Mouse (Mus musculus): Measurements from ENCODE around the gene Fkrp. TPM values are rescaled to one million over a fixed set of nuclear protein-coding genes. Genes with fewer than 3 reads are reported as not detected.

Fkrp gene
- polyA plus RNA-seq, 1 experiment from 2014 or later: 28.3 TPM

DNA sequence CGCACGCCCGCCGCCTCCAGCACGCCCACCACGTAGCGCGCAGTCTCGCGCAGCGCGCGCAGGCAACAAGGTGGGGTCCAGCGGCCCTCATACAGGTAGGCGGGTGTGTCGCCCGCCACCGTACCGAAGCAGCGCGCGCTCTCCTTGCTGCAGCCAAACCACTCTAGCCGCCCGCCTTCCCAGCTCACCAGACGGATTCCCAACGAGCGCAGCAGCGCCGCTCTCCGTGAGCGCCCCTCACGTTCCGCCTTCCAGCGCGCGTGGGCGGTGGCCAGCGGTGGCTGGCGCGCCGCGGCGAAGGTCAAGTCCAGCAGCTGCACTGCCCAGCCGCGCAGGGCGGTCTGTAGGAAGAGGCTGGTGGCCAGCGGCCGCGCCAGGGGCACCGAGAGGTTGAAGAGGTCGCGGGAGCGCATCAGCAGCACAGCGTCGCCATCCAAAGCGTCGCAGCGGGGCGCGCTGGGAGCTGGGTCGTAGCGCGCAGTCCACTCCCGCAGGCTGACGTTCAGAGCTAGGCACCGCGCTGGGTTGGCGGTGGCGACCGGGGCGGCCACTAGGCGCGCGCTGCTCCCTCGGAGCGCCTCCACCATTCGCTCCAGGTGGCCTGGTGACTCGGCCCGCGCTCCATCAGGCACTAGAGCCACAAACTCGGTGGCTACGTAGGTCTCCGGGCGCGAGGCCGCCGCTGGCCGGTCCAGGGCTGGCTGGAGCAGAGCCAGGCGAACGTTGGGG is 5.4 kb downstream of the Fkrp start:
- no peaks in the 10 kb centered on the region; the same call in none of the 2 replicates for H3K27me3 ChIP-seq (replicated peaks; ENCODE audit: control insufficient read depth, insufficient read depth, low read length)

DNA sequence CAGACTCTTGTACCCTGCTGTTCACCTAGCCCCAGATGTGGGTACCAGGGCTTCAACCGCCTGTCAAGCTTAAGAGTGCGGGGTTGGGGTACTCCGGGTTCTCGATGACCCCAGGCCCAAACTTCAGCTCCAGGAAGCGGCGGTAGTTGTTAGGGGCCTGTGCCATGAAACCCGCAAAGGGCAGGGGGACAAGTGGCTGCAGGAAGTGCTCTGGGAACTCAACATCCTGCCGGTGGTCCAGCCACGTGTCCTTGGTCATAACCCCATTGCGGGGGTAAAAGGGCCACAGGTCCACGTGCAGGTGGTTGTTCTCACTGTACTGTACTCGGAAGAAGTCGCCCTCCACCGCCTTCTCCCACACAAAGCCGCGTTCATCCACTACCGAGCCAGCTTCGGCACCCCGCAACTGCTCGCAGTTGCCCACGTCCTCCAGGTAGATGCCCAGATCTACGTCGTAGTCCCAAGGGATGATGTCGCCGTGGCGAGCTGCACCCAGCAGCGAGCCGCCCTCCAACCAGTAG is 6.1 kb downstream of the Fkrp start:
- Histone ChIP-seq H3K4me3 (ENCODE audit: low read depth, low read length) (peak overlapping the region; percentile 34), H3K27me3 (replicated peaks; ENCODE audit: control insufficient read depth, insufficient read depth, low read length) (no peaks in the 10 kb centered on the region; the same call in none of the 2 replicates), H3K4me1 (replicated peaks; ENCODE audit: control insufficient read depth, insufficient read depth, low read length) (peaks cover 4% of the 10 kb centered on the region), H3K4me2 (ENCODE audit: low read length) (peak overlapping the region; percentile 56), H3K9me3 (ENCODE audit: control insufficient read depth, low read length) (no peaks in the 10 kb centered on the region), H3K9ac (ENCODE audit: low read length) (no peak overlapping the region), H3K27ac (ENCODE audit: low read depth) (no peak overlapping the region), H3K36me3 (ENCODE audit: control insufficient read depth, insufficient read depth, low read length) (peaks cover 37% of the 10 kb centered on the region)
- WGBS: 55% methylated on average over 28 of the region's 28 CpGs
- DNase-seq (ENCODE audit: low spot score): peak; percentile 57
- no peak for ATAC-seq (replicated peaks; ENCODE audit: low FRiP score, low TSS enrichment, low read depth)

More for the DNA sequence above, 5.4 kb downstream of the Fkrp start:
- H3K4me2 ChIP-seq (ENCODE audit: low read length): peak overlapping the region; percentile 56
- H3K27ac ChIP-seq (ENCODE audit: low read depth): no peak overlapping the region
- peak overlapping the region; percentile 29 for H3K9ac ChIP-seq (ENCODE audit: low read length)
- peak overlapping the region; percentile 34 for H3K4me3 ChIP-seq (ENCODE audit: low read depth, low read length)
- H3K9me3 ChIP-seq (ENCODE audit: control insufficient read depth, low read length): no peaks in the 10 kb centered on the region
- ATAC-seq (replicated peaks; ENCODE audit: low FRiP score, low TSS enrichment, low read depth) (peak; percentile 45; the same call in 1 of the 2 replicates), DNase-seq (ENCODE audit: low spot score) (peak; percentile 73)
- H3K36me3 ChIP-seq (ENCODE audit: control insufficient read depth, insufficient read depth, low read length): peaks cover 37% of the 10 kb centered on the region
- 9% methylated on average over 83 of the region's 90 CpGs for WGBS
- H3K4me1 ChIP-seq (replicated peaks; ENCODE audit: control insufficient read depth, insufficient read depth, low read length): peaks cover 7% of the 10 kb centered on the region

DNA sequence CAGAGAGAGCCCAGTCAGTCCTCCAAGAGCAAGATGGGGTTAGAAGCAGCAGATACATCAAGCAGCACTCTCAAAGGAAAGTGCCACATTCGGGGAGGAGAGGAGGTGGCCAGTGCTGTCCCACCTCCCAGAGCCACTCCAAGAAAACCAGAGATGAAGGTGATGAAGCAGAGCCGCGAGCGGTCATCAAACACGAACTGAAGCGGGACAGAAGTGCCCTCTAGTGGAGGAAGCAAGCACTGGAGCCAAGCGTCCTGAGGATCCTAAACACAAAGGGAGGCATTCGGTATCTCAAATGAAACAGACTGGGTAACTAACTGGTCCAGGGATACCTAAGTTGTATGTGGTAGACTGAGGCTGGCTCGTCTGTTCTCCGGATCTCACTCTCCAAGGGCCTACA is 6.8 kb downstream of the Fkrp start:
- Histone ChIP-seq H3K9ac (ENCODE audit: low read length) (no peak overlapping the region), H3K36me3 (ENCODE audit: control insufficient read depth, insufficient read depth, low read length) (peaks cover 37% of the 10 kb centered on the region), H3K27ac (ENCODE audit: low read depth) (no peak overlapping the region), H3K4me3 (ENCODE audit: low read depth, low read length) (no peak overlapping the region), H3K4me2 (ENCODE audit: low read length) (no peak overlapping the region), H3K9me3 (ENCODE audit: control insufficient read depth, low read length) (no peaks in the 10 kb centered on the region), H3K4me1 (replicated peaks; ENCODE audit: control insufficient read depth, insufficient read depth, low read length) (peaks cover 2% of the 10 kb centered on the region), H3K27me3 (replicated peaks; ENCODE audit: control insufficient read depth, insufficient read depth, low read length) (no peaks in the 10 kb centered on the region; the same call in none of the 2 replicates)
- ATAC-seq (replicated peaks; ENCODE audit: low FRiP score, low TSS enrichment, low read depth) (no peak), DNase-seq (ENCODE audit: low spot score) (peak; percentile 86)
- WGBS: 28% methylated on average over 10 of the region's 10 CpGs

DNA sequence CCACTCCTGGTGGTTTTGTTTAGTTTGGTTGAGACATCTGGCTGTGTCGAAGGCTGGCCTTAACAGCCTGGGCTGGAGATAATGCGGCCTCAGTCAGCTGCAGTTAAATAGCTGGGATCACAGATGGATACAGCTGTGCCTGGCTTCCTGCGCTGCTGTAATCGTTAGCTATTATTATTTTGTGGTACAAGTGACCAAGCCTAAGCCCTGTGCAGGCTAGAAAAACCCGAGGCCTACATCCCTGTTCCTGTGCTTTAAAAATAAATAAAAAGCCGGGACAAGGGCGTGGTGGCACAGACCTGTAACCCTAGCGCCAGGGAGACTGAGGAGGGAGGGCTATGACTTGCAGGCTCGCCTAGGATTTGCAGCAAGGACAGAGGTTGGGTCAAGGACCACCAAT is 7.9 kb downstream of the Fkrp start:
- H3K4me2 ChIP-seq (ENCODE audit: low read length): no peak overlapping the region
- DNase-seq (ENCODE audit: low spot score) (no peak), ATAC-seq (replicated peaks; ENCODE audit: low FRiP score, low TSS enrichment, low read depth) (0 out of 2 replicates have a peak, but pooled peaks have one; percentile 18)
- peaks cover 2% of the 10 kb centered on the region for H3K4me1 ChIP-seq (replicated peaks; ENCODE audit: control insufficient read depth, insufficient read depth, low read length)
- no peaks in the 10 kb centered on the region for H3K9me3 ChIP-seq (ENCODE audit: control insufficient read depth, low read length)
- H3K9ac ChIP-seq (ENCODE audit: low read length): no peak overlapping the region
- no peak overlapping the region for H3K4me3 ChIP-seq (ENCODE audit: low read depth, low read length)
- no peak overlapping the region for H3K27ac ChIP-seq (ENCODE audit: low read depth)
- H3K36me3 ChIP-seq (ENCODE audit: control insufficient read depth, insufficient read depth, low read length): peaks cover 27% of the 10 kb centered on the region
- H3K27me3 ChIP-seq (replicated peaks; ENCODE audit: control insufficient read depth, insufficient read depth, low read length): no peaks in the 10 kb centered on the region; the same call in none of the 2 replicates
- 70% methylated on average over 9 of the region's 9 CpGs for WGBS

DNA sequence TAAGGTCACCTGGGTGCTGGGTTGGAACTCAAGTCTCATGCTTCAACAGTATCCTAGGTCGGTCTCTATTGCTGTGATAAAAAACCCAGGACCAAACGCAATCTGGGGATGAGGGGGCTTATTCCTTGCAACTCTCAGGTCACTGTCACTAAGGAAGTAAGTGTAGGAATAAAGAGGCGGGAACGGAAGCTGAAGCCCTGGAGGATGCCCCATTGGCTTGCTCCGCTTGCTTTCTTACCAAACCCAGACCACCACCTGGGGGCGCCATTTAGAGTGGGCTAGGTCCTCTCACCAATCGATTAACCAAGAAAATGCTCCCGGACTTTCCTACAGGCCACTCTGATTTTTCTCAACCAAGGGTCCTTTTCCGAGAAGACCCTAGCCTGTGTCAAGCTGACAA is 8.6 kb downstream of the Fkrp start:
- Histone ChIP-seq H3K4me1 (replicated peaks; ENCODE audit: control insufficient read depth, insufficient read depth, low read length) (peaks cover 2% of the 10 kb centered on the region), H3K27me3 (replicated peaks; ENCODE audit: control insufficient read depth, insufficient read depth, low read length) (no peaks in the 10 kb centered on the region; the same call in none of the 2 replicates), H3K9ac (ENCODE audit: low read length) (no peak overlapping the region), H3K4me2 (ENCODE audit: low read length) (no peak overlapping the region), H3K36me3 (ENCODE audit: control insufficient read depth, insufficient read depth, low read length) (peaks cover 19% of the 10 kb centered on the region), H3K27ac (ENCODE audit: low read depth) (no peak overlapping the region), H3K4me3 (ENCODE audit: low read depth, low read length) (no peak overlapping the region), H3K9me3 (ENCODE audit: control insufficient read depth, low read length) (no peaks in the 10 kb centered on the region)
- 89% methylated on average over 9 of the region's 9 CpGs for WGBS
- ATAC-seq (replicated peaks; ENCODE audit: low FRiP score, low TSS enrichment, low read depth): no peak
- no peak for DNase-seq (ENCODE audit: low spot score)

DNA sequence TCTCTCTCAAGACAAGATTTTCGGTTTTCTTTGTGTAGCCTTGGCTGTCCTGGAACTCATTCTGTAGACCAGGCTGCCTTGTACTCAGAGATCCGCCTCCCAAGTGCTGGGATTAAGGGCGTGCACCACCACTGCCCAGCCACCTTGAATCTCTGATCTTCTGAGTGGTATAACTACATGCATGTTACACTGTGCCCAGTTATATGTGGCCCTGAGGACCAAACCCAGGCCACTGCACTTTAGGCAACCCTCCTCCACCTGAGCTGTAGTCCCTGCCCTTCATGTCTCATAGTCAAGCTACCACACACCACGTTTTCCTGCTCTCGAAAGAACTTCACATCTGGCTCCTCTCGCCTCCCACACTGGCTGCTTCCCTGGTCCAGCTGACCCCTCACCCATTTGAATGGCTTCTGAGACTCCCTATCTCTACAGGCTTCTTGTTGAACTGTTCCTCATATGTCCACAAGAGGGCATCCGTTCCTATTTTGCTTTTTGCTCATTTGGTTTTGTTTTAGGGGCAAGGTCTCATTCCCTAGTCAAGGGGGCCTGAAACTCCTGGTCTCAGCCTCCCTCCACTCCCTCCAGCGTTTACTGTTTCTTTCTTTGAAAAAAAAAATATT is 12.0 kb downstream of the Fkrp start:
- no peak overlapping the region for H3K27ac ChIP-seq (ENCODE audit: low read depth)
- WGBS: 35% methylated on average over 8 of the region's 8 CpGs
- peaks cover 16% of the 10 kb centered on the region for H3K36me3 ChIP-seq (ENCODE audit: control insufficient read depth, insufficient read depth, low read length)
- H3K4me1 ChIP-seq (replicated peaks; ENCODE audit: control insufficient read depth, insufficient read depth, low read length): no peaks in the 10 kb centered on the region; the same call in 1 of the 2 replicates
- no peaks in the 10 kb centered on the region for H3K27me3 ChIP-seq (replicated peaks; ENCODE audit: control insufficient read depth, insufficient read depth, low read length)
- 0 out of 2 replicates have a peak, but pooled peaks have one; percentile 26 for ATAC-seq (replicated peaks; ENCODE audit: low FRiP score, low TSS enrichment, low read depth)
- no peak overlapping the region for H3K9ac ChIP-seq (ENCODE audit: low read length)
- no peak overlapping the region for H3K4me2 ChIP-seq (ENCODE audit: low read length)
- no peak overlapping the region for H3K4me3 ChIP-seq (ENCODE audit: low read depth, low read length)
- no peak for DNase-seq (ENCODE audit: low spot score)
- H3K9me3 ChIP-seq (ENCODE audit: control insufficient read depth, low read length): no peaks in the 10 kb centered on the region

DNA sequence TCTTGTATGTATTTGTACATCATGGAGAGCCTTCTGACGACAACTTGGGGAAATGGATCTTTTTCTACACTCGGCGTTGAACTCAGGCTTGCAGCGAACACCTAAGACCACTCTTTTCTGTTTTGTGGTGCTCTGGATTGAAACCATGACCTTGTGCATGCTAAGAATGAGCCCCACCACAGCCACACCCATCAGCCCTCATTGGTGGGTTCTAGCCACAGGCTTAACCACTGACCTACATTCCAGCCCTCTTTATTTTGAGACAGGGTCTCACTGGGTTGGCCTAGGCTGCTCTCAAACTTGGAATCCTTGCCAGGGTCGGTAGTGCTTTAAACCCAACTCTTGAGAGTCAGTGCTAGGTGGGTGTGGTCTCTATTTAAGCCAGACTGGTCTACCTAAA is 21.6 kb downstream of the Fkrp start:
- no peak for DNase-seq (ENCODE audit: low spot score)
- 88% methylated on average over 5 of the region's 5 CpGs for WGBS
- ATAC-seq (replicated peaks; ENCODE audit: low FRiP score, low TSS enrichment, low read depth): no peak
- Histone ChIP-seq H3K4me3 (ENCODE audit: low read depth, low read length) (no peak overlapping the region), H3K4me2 (ENCODE audit: low read length) (no peak overlapping the region), H3K9ac (ENCODE audit: low read length) (no peak overlapping the region), H3K27me3 (replicated peaks; ENCODE audit: control insufficient read depth, insufficient read depth, low read length) (no peaks in the 10 kb centered on the region), H3K36me3 (ENCODE audit: control insufficient read depth, insufficient read depth, low read length) (peaks cover 31% of the 10 kb centered on the region), H3K9me3 (ENCODE audit: control insufficient read depth, low read length) (no peaks in the 10 kb centered on the region), H3K27ac (ENCODE audit: low read depth) (no peak overlapping the region), H3K4me1 (replicated peaks; ENCODE audit: control insufficient read depth, insufficient read depth, low read length) (peaks cover 9% of the 10 kb centered on the region)

DNA sequence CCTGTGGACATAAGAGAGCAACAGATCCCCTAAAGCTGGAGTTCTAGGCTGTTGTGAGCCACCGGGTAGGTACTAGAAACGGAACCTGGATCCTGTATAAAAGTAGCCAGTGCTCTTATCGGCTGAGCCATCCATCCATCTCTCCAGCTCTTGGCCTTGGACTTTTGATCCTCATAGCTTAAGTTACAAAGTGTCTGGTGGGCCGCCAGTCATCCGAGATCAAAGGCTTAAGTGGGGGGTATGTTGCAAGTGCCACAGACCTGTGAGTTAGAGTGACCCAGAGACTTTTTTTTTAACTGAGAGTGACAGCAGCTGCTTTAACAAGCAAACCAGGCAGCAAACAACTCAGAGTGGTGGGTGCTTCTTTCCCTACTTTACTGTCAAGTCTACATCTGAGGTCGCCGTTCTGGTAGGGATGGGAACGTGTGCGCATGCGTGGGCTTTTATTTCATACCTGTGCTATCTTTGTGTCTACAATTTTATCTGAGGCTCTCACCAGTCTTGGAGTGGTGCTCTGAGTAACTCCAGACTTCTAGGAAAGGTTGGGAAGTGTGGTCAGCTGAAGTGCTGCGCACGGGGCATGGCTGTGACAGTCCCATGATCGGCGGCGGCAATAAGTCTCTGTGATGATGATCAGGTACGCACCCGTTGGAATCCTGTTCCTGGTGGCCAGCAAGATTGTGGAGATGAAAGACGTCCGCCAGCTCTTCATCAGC is 23.4 kb downstream of the Fkrp start:
- Histone ChIP-seq H3K4me2 (ENCODE audit: low read length) (no peak overlapping the region), H3K27me3 (replicated peaks; ENCODE audit: control insufficient read depth, insufficient read depth, low read length) (no peaks in the 10 kb centered on the region), H3K4me3 (ENCODE audit: low read depth, low read length) (no peak overlapping the region), H3K9ac (ENCODE audit: low read length) (no peak overlapping the region), H3K27ac (ENCODE audit: low read depth) (no peak overlapping the region), H3K9me3 (ENCODE audit: control insufficient read depth, low read length) (no peaks in the 10 kb centered on the region), H3K4me1 (replicated peaks; ENCODE audit: control insufficient read depth, insufficient read depth, low read length) (peaks cover 9% of the 10 kb centered on the region), H3K36me3 (ENCODE audit: control insufficient read depth, insufficient read depth, low read length) (peaks cover 28% of the 10 kb centered on the region)
- peak; percentile 8; the same call in 1 of the 2 replicates for ATAC-seq (replicated peaks; ENCODE audit: low FRiP score, low TSS enrichment, low read depth)
- 79% methylated on average over 19 of the region's 19 CpGs for WGBS
- no peak for DNase-seq (ENCODE audit: low spot score)

All from intestine, embryonic 14.5 days (tissue).